Mouse (Mus musculus): Measurements from ENCODE around the gene Spata2.

- TF ChIP-seq ZNF384 (IDR thresholded peaks at IDR 0.05; ENCODE audit: low read depth, low read length) (no peak), HCFC1 (IDR thresholded peaks at IDR 0.05; ENCODE audit: borderline replicate concordance, insufficient read depth, low read length) (no peak), MAFK (IDR thresholded peaks at IDR 0.05; ENCODE audit: insufficient read depth, low read depth, low read length) (no peak)
Observed at GRCm38 (mm10) chr2:167496437-167496836, 3.8 kb upstream of the Spata2 start.
